Mouse (Mus musculus) ES-Bruce4 (cell line): ENCODE results near the gene Cwc22. TPM values are rescaled to one million over a fixed set of nuclear protein-coding genes. Genes with fewer than 3 reads are reported as not detected.

Source experiments
- H3K27ac ChIP-seq: 2 replicates; pipeline ENCODE4 v1.5.1; 2012; ENCODE audit warnings: low read length, inconsistent platforms; ENCODE audit not compliant: insufficient read depth
- H3K27me3 ChIP-seq: 2 replicates; pipeline ENCODE4 v1.6.1; 2012; ENCODE audit warnings: mild to moderate bottlenecking, low read length, inconsistent platforms; ENCODE audit not compliant: control insufficient read depth, poor library complexity, insufficient read depth, severe bottlenecking
- H3K36me3 ChIP-seq: 2 replicates; pipeline ENCODE4 v1.6.1; 2012; ENCODE audit warnings: inconsistent platforms, mild to moderate bottlenecking, low read length, moderate library complexity; ENCODE audit not compliant: control insufficient read depth, poor library complexity, insufficient read depth, severe bottlenecking
- H3K4me1 ChIP-seq: one replicate; pipeline ENCODE4 v1.8.1; 2011; ENCODE audit warnings: low read length; ENCODE audit not compliant: control insufficient read depth, insufficient read depth
- H3K4me3 ChIP-seq: 2 replicates; pipeline ENCODE4 v1.5.1; 2011; ENCODE audit warnings: low read depth, mild to moderate bottlenecking, low read length
- H3K9ac ChIP-seq: 2 replicates; pipeline ENCODE4 v1.6.1; 2012; ENCODE audit warnings: low read depth, mild to moderate bottlenecking, inconsistent platforms; ENCODE audit not compliant: poor library complexity, severe bottlenecking
- H3K9me3 ChIP-seq: replicated peaks from 2 replicates; pipeline ENCODE4 v1.6.1; 2012; ENCODE audit warnings: mild to moderate bottlenecking, low read length, inconsistent platforms; ENCODE audit not compliant: control insufficient read depth, poor library complexity, insufficient read depth, severe bottlenecking
- CTCF ChIP-seq: IDR thresholded peaks from one replicate; pipeline ENCODE4 v1.8.1; 2011; ENCODE audit warnings: low read depth, low read length
- EP300 ChIP-seq: IDR thresholded peaks from 2 replicates; pipeline ENCODE4 v1.6.1; 2011; ENCODE audit warnings: low read depth, low read length; ENCODE audit not compliant: insufficient read depth
- POLR2A ChIP-seq: IDR thresholded peaks from one replicate; pipeline ENCODE4 v1.8.1; 2011; ENCODE audit warnings: low read length; ENCODE audit not compliant: insufficient read depth
- polyA plus RNA-seq: library from polyadenylated mRNA; stranded (reverse); fragments of >200 nt; gene quantifications from 2 replicates; pipeline ENCODE4 v1.2.4, GENCODE M21; 2011; ENCODE audit warnings: low read depth; ENCODE audit not compliant: missing spikeins, insufficient read depth, insufficient read length

Cwc22 gene
- polyA plus RNA-seq, 1 experiment = 78.6 TPM

GRCm38 (mm10) chr2:77920621-77921020 lies 25.6 kb downstream of the Cwc22 start:
- no peak for TF ChIP-seq CTCF
- no peak for TF ChIP-seq EP300
- TF ChIP-seq POLR2A = no peak
- H3K9me3 ChIP-seq = no peaks in the 10 kb centered on the region
- H3K4me3 ChIP-seq = no peak overlapping the region
- peaks cover 33% of the 10 kb centered on the region for H3K36me3 ChIP-seq
- H3K9ac ChIP-seq = no peak overlapping the region
- H3K4me1 ChIP-seq = peaks cover 2% of the 10 kb centered on the region
- no peak overlapping the region for H3K27ac ChIP-seq
- no peaks in the 10 kb centered on the region for H3K27me3 ChIP-seq

- no peak overlapping the region for H3K4me3 ChIP-seq
- H3K27ac ChIP-seq = no peak overlapping the region
- H3K27me3 ChIP-seq = no peaks in the 10 kb centered on the region
- no peak for TF ChIP-seq EP300
- no peak for TF ChIP-seq CTCF
- TF ChIP-seq POLR2A = no peak
- H3K9me3 ChIP-seq = no peaks in the 10 kb centered on the region
- peaks cover 34% of the 10 kb centered on the region for H3K36me3 ChIP-seq
- H3K4me1 ChIP-seq = no peaks in the 10 kb centered on the region
- H3K9ac ChIP-seq = no peak overlapping the region
Observed at GRCm38 (mm10) chr2:77918474-77918873, 27.7 kb downstream of the Cwc22 start.

GRCm38 (mm10) chr2:77918006-77918405 lies 28.2 kb downstream of the Cwc22 start:
- no peak overlapping the region for H3K4me3 ChIP-seq
- TF ChIP-seq CTCF = no peak
- no peak for TF ChIP-seq POLR2A
- TF ChIP-seq EP300 = no peak
- H3K9me3 ChIP-seq = no peaks in the 10 kb centered on the region
- peaks cover 30% of the 10 kb centered on the region for H3K36me3 ChIP-seq
- no peak overlapping the region for H3K9ac ChIP-seq
- no peaks in the 10 kb centered on the region for H3K4me1 ChIP-seq
- no peak overlapping the region for H3K27ac ChIP-seq
- no peaks in the 10 kb centered on the region for H3K27me3 ChIP-seq

GRCm38 (mm10) chr2:77917360-77917734 lies 28.8 kb downstream of the Cwc22 start:
- Histone ChIP-seq H3K4me3 (no peak overlapping the region), H3K9me3 (no peaks in the 10 kb centered on the region), H3K27ac (no peak overlapping the region; the same call in 1 of the 2 replicates), H3K27me3 (no peaks in the 10 kb centered on the region), H3K36me3 (peaks cover 27% of the 10 kb centered on the region), H3K4me1 (no peaks in the 10 kb centered on the region), H3K9ac (no peak overlapping the region)
- TF ChIP-seq CTCF = no peak
- TF ChIP-seq POLR2A = no peak
- TF ChIP-seq EP300 = no peak

GRCm38 (mm10) chr2:77916586-77917359 lies 29.4 kb downstream of the Cwc22 start:
- Histone ChIP-seq H3K36me3 (peaks cover 27% of the 10 kb centered on the region), H3K9me3 (no peaks in the 10 kb centered on the region)

GRCm38 (mm10) chr2:77915187-77915586 lies 31.0 kb downstream of the Cwc22 start:
- Histone ChIP-seq H3K4me1 (no peaks in the 10 kb centered on the region), H3K27ac (no peak overlapping the region), H3K36me3 (peaks cover 26% of the 10 kb centered on the region), H3K27me3 (no peaks in the 10 kb centered on the region), H3K9me3 (no peaks in the 10 kb centered on the region), H3K9ac (no peak overlapping the region), H3K4me3 (no peak overlapping the region)
- TF ChIP-seq POLR2A = no peak
- no peak for TF ChIP-seq EP300
- no peak for TF ChIP-seq CTCF

More at GRCm38 (mm10) chr2:77916586-77917359, 29.4 kb downstream of the Cwc22 start:
- Histone ChIP-seq H3K27ac (no peak overlapping the region; the same call in 1 of the 2 replicates), H3K9ac (no peak overlapping the region), H3K27me3 (no peaks in the 10 kb centered on the region), H3K4me1 (no peaks in the 10 kb centered on the region), H3K4me3 (no peak overlapping the region)
- TF ChIP-seq EP300 (no peak), POLR2A (no peak), CTCF (no peak)
